Mouse (Mus musculus): ENCODE results near the gene Ube2g2.

DNA sequence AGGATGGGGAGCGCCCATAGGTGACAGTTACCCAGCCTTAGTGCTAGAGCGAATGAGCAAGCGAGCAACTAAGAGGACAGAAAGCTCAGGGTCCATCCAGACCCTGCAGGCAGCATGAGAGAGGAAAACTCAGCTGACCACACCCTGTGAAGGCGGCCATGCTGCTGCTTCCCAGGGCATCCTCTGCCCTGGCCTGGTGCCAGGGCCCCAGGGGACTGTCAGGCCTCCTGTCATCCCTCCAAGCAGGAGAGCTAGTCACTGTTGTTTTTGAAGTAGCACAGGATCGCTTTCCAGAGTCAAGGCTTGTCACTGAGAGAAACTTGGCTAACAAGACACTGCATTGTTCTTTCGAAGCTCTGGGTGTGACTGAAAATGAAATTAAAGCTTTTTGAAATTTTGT is 16.9 kb downstream of the Ube2g2 start:
- no peak for TF ChIP-seq GATA1 (IDR thresholded peaks at IDR 0.05; ENCODE audit: low read length)
- no peak for TF ChIP-seq TAL1 (IDR thresholded peaks at IDR 0.05; ENCODE audit: low read length)
